Mouse (Mus musculus) bone marrow macrophage, adult 2 months (primary cell): ENCODE results near the gene Lamb3.

Source experiments
- CTCF ChIP-seq: IDR thresholded peaks from 2 replicates; pipeline ENCODE4 v1.5.1; 2012; ENCODE audit warnings: low read depth, mild to moderate bottlenecking, low read length, moderate library complexity
- POLR2A ChIP-seq: IDR thresholded peaks from 2 replicates; pipeline ENCODE4 v1.6.1; 2012; ENCODE audit warnings: mild to moderate bottlenecking, low read depth, low read length, borderline replicate concordance

GRCm38 (mm10) chr1:193381597-193382404, 174.3 kb downstream of the Lamb3 start:
- no peak for TF ChIP-seq POLR2A
- TF ChIP-seq CTCF: no peak
